Mouse (Mus musculus) forebrain, postnatal 0 days (tissue): ENCODE results near the gene Ahdc1. TPM values are rescaled to one million over a fixed set of nuclear protein-coding genes. Genes with fewer than 3 reads are reported as not detected.

ENCODE experiments used
- ATAC-seq: fragments of 200-750 bp; cut with Nextera tagmentation; 2 replicates; pipeline ENCODE4 v1.8.0; 2017; ENCODE audit warnings: mild to moderate bottlenecking, moderate library complexity
- DNase-seq: peaks from one replicate; pipeline ENCODE4 v3.0.0-alpha.2; 2015
- H3K27ac ChIP-seq: fragments of 300-500 bp; sonication (generic); 2 replicates; pipeline ENCODE4 v1.5.1; 2014; ENCODE audit warnings: low read depth, mild to moderate bottlenecking, antibody characterized with exemption, low read length, moderate library complexity, mixed read lengths
- H3K27me3 ChIP-seq: fragments of 300-500 bp; sonication (generic); 2 replicates; pipeline ENCODE4 v1.6.1; 2014; ENCODE audit warnings: mild to moderate bottlenecking, low read length, mixed read lengths; ENCODE audit not compliant: insufficient read depth
- H3K36me3 ChIP-seq: fragments of 300-500 bp; sonication (generic); 2 replicates; pipeline ENCODE4 v1.6.1; 2014; ENCODE audit warnings: mild to moderate bottlenecking, moderate library complexity; ENCODE audit not compliant: insufficient read depth
- H3K4me1 ChIP-seq: fragments of 300-500 bp; sonication (generic); 2 replicates; pipeline ENCODE4 v1.6.1; 2014; ENCODE audit warnings: antibody characterized with exemption; ENCODE audit not compliant: insufficient read depth
- H3K4me2 ChIP-seq: fragments of 300-500 bp; sonication (generic); 2 replicates; pipeline ENCODE4 v1.6.1; 2014; ENCODE audit warnings: low read depth, mild to moderate bottlenecking, moderate library complexity
- H3K4me3 ChIP-seq: fragments of 300-500 bp; sonication (generic); 2 replicates; pipeline ENCODE4 v1.5.1; 2014; ENCODE audit warnings: low read depth, low read length, mixed read lengths
- H3K9ac ChIP-seq: fragments of 300-500 bp; sonication (generic); 2 replicates; pipeline ENCODE4 v1.6.1; 2014; ENCODE audit warnings: mild to moderate bottlenecking
- H3K9me3 ChIP-seq: fragments of 300-500 bp; sonication (generic); 2 replicates; pipeline ENCODE4 v1.6.1; 2016; ENCODE audit warnings: low read length
- CTCF ChIP-seq: sonication (generic); IDR thresholded peaks from 2 replicates; pipeline ENCODE4 v1.5.1; 2016; ENCODE audit warnings: antibody characterized with exemption, control low read depth, low read depth
- WGBS: fragments of 180-500 bp; shearing (Covaris S2); extraction: QIAGEN DNeasy Blood & Tissue Kit; methylation state at CpG from one replicate; pipeline ENCODE4 v1.1.7; 2014; 5-methylcytosine and 5-hydroxymethylcytosine counted together
- polyA plus RNA-seq: library from polyadenylated mRNA; unstranded; fragments of >200 nt; fragmentation: Nextera tagmentation; extraction: Ambion mirVana; gene quantifications from 2 replicates; pipeline ENCODE4 v1.2.1, GENCODE M21; 2015
- total RNA-seq: library from RNA; depleted of rRNA; stranded (reverse); fragments of >200 nt; gene quantifications from 2 replicates; pipeline ENCODE4 v1.2.3, GENCODE M21; 2014

The Ahdc1 gene
- total and polyA plus RNA-seq, 2 experiments from 2014 or later = 8.4 to 82.4 TPM

DNA sequence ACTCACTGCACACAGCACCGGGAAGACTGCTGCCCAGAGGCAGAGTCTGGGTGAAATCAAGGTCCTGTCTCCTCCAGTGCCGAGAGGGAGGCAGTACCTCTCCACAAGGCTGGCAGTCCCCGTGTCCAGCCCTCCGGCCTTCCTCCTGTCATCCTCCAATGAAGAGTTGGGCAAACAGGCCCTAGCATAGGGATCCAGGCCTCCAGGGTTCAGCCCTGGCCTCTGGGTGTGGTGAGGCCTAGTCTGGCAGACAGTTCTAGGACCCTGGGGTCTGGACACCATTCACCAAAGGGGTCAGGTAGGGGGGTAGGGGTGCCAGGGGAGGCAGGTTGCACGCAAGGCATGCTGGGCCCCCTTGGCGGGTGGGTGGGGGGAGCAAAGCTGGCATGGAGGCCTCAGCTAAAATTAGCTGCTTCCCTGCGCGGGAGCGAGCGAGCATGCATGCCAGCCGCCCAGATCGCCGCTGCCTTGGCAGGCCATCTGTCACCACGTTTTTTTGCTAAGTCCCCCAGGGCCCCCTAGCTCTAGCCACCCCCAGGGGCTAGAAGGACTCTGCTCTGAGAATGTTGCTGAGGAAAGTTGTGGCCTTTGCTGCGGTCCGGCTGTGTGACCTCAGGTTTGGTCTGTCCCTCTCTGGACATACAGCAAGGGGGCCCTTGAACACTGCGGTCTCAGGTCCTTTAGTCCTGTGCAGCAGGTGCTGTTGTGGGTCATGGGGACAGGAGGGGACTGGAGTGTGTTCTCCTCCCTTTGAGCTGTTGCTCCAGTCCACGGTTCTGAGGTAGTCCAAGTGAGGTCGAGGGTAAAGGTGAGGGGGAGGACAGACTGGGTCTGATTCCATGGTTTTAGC lies 38.2 kb downstream of the Ahdc1 start:
- 0 out of 2 replicates have a peak overlapping the region, but pooled peaks have one; percentile 22 for H3K9ac ChIP-seq
- no peak for TF ChIP-seq CTCF
- peak; percentile 63 for DNase-seq

DNA sequence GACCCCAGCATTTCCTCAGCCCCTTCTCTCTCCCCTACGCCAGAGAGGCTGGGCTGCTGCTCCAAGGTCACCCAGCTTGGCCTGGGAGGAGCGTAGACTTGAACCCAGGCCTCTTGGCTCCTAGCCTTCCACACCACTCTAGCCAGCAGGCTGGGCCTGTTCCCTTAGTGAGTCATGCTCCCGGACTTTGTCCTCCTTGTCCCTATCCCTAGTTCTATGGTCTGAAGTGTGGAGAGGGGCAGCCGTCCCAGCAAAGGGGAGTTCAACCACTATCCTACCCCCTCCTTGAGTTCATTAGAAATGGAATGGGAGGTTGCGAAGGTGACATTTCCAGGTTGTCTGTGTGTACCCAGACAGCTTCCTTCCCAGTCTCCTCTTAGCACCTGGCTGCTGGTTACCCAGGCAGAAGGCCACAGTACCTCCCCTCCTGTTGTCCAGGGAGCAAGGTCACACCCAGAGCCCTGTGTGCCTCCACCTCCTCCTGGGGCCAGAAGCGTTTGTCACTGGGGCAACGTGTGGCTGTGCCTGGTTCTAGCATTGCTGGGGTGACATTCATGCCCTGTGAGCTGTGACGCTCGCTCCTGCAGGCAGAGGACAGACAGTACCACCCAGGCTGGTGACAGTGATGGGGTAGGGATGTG lies 39.3 kb downstream of the Ahdc1 start:
- ATAC-seq (no peak), DNase-seq (no peak)
- Histone ChIP-seq H3K4me2 (no peak overlapping the region), H3K4me1 (peaks cover 46% of the 10 kb centered on the region), H3K27ac (no peak overlapping the region), H3K27me3 (no peaks in the 10 kb centered on the region), H3K9ac (no peak overlapping the region), H3K36me3 (peaks cover 6% of the 10 kb centered on the region; the same call in 1 of the 2 replicates), H3K4me3 (no peak overlapping the region), H3K9me3 (no peaks in the 10 kb centered on the region)
- WGBS = 66% methylated on average over 9 of the region's 9 CpGs
- TF ChIP-seq CTCF = no peak

More for the DNA sequence above, 38.2 kb downstream of the Ahdc1 start:
- Histone ChIP-seq H3K4me1 (peaks cover 48% of the 10 kb centered on the region), H3K9me3 (no peaks in the 10 kb centered on the region), H3K36me3 (no peaks in the 10 kb centered on the region), H3K27ac (peak overlapping the region; percentile 73; the same call in 1 of the 2 replicates), H3K4me3 (no peak overlapping the region), H3K27me3 (no peaks in the 10 kb centered on the region), H3K4me2 (no peak overlapping the region)
- 40% methylated on average over 19 of the region's 19 CpGs for WGBS
- ATAC-seq = peak; percentile 18

DNA sequence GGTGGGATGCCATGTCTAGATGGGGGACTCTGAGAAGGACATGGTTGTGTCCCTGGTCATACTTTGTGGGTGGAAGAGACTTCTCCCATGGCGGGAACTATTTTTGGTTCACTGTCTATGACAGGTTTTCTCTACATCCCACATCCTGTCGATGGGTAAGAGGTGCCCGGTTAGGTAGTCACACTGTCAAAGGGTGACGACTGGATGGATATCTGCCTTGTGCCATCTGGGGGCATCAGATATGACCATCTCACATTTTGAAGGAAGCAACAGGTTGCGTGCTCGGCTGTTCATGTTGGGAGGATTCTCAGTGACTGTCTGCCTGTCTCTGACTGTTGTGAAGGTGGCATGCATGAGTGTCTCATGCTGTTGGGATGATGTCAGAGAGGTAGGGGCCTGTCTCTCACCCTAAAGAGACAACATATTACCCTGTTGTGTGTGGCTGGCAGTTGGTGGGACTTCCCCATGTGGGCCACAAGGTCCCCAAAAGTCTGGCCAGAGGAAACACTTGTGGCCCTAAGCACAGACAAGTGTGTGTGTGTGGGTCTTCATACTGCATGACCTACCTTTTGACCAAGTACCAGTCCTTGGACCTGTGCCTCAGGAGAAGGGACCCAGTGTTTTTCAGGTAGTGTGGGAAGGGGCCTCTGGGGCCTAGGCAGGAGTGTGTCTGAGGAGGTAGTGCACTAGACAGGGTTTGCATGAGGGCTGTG lies 39.9 kb downstream of the Ahdc1 start:
- no peak for TF ChIP-seq CTCF
- Histone ChIP-seq H3K27me3 (no peaks in the 10 kb centered on the region), H3K4me1 (peaks cover 39% of the 10 kb centered on the region), H3K9me3 (no peaks in the 10 kb centered on the region), H3K36me3 (peaks cover 9% of the 10 kb centered on the region; the same call in 1 of the 2 replicates), H3K4me2 (no peak overlapping the region), H3K9ac (no peak overlapping the region), H3K4me3 (no peak overlapping the region), H3K27ac (no peak overlapping the region)
- DNase-seq = no peak
- no peak for ATAC-seq
- WGBS = 93% methylated on average over 6 of the region's 6 CpGs

DNA sequence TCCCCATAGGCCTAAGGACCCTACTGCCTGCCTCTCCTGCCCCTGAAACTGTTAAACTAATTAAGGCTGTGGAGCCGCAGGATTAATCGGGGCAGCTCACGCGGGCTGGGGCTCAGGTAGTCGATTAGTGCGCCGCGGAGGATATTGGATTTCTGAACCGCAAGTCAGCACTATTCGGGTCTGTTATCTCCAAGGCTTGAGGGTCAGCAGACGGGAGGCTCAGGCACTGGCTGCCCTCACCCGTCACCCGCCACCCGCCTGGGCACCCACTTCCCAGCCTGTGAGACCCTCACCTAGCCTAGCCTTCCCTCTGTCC lies 40.4 kb downstream of the Ahdc1 start:
- Histone ChIP-seq H3K27ac (peak overlapping the region; percentile 29; the same call in 1 of the 2 replicates), H3K27me3 (no peaks in the 10 kb centered on the region), H3K9ac (no peak overlapping the region), H3K4me2 (no peak overlapping the region), H3K36me3 (peaks cover 9% of the 10 kb centered on the region; the same call in 1 of the 2 replicates), H3K4me1 (peaks cover 34% of the 10 kb centered on the region), H3K4me3 (no peak overlapping the region), H3K9me3 (no peaks in the 10 kb centered on the region)
- ATAC-seq (no peak), DNase-seq (no peak)
- TF ChIP-seq CTCF = no peak
- 44% methylated on average over 14 of the region's 14 CpGs for WGBS

DNA sequence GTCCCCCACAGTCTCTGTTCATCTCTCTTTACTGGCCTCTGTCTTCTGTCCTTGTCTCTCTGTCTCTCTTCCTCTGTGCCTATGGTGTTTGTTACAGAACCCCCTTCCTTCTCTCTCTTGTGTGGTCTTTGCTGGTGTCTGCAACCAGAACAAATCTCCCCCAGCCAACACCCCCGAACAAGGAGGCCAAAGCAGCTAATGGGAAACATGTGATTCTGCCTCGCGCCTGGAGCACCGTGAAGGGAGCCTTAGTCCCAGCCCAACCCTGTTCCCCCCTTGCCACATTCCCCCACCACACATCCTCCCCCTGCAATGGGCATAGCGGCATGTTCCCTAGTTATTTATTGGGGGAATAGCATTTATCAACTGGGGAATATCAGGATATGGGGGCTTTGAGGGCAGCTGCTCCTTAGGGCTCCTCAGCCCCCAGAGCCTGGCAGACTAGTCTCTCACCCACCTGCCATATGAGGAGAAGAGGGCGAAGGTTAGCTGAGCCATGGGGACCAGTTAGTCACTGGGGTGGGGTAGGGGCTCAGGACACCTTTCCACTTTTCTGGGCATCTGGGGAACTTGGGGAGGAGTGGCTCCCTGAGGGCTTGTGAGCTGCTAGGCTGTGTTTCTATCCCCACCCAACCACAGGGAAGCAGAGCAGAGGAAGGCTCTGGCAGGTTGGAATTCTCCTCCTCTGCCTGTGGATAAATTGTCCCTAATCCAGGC lies 41.1 kb downstream of the Ahdc1 start:
- H3K4me3 ChIP-seq = no peak overlapping the region
- peaks cover 27% of the 10 kb centered on the region for H3K4me1 ChIP-seq

DNA sequence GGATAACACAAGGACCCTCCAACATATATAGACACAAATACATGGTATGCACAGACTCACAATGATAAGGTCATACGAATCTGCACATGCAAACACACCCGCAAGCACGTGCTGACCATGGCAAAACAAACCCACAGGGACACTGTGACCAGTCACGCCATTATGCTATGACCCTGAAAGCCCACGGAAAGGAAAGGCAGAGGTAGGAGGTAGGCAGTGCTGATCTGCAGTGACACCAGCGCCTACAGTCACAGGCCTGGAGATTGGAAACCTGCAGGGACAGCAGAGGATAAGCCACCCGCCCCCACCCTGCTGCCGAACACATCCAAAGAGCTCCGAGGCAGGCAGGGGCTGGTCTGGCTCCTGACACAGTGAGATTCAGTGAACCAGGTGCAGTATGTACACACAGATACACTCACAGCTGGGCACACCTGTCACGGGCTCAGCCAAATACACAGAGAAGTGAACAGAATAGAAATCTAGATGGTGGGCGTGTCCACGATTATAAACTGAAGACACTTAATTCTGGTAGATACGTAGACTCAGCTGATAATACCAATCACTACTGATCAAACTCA lies 42.0 kb downstream of the Ahdc1 start:
- H3K27me3 ChIP-seq = no peaks in the 10 kb centered on the region
- no peak overlapping the region for H3K27ac ChIP-seq
- H3K9me3 ChIP-seq = no peaks in the 10 kb centered on the region
- ATAC-seq (no peak), DNase-seq (no peak)
- no peak overlapping the region for H3K4me3 ChIP-seq
- WGBS = 82% methylated on average over 13 of the region's 13 CpGs
- peaks cover 9% of the 10 kb centered on the region; the same call in 1 of the 2 replicates for H3K36me3 ChIP-seq
- no peak overlapping the region for H3K4me2 ChIP-seq
- TF ChIP-seq CTCF = no peak
- no peak overlapping the region for H3K9ac ChIP-seq
- H3K4me1 ChIP-seq = peaks cover 18% of the 10 kb centered on the region

More for the DNA sequence above, 41.1 kb downstream of the Ahdc1 start:
- peaks cover 9% of the 10 kb centered on the region; the same call in 1 of the 2 replicates for H3K36me3 ChIP-seq
- TF ChIP-seq CTCF = no peak
- H3K27ac ChIP-seq = peak overlapping the region; percentile 29; the same call in 1 of the 2 replicates
- ATAC-seq (no peak), DNase-seq (no peak)
- H3K9me3 ChIP-seq = no peaks in the 10 kb centered on the region
- no peaks in the 10 kb centered on the region for H3K27me3 ChIP-seq
- WGBS = 44% methylated on average over 6 of the region's 6 CpGs
- H3K4me2 ChIP-seq = no peak overlapping the region
- no peak overlapping the region for H3K9ac ChIP-seq
